Mouse (Mus musculus) ES-E14 (cell line): ENCODE results near the gene Pms2. TPM values are rescaled to one million over a fixed set of nuclear protein-coding genes. Genes with fewer than 3 reads are reported as not detected.

Experiments
- DNase-seq: peaks from one replicate; pipeline ENCODE4 v3.0.0-alpha.2; 2013; ENCODE audit warnings: low read depth, low spot score
- H3K27ac ChIP-seq: 2 replicates; pipeline ENCODE4 v1.5.1; 2012; ENCODE audit warnings: low read depth, mild to moderate bottlenecking, low read length, moderate library complexity, mixed read lengths; ENCODE audit not compliant: poor library complexity, insufficient read depth, severe bottlenecking
- H3K36me3 ChIP-seq: 2 replicates; pipeline ENCODE4 v1.6.1; 2012; ENCODE audit warnings: mild to moderate bottlenecking, low read length, moderate library complexity, mixed read lengths; ENCODE audit not compliant: control insufficient read depth, poor library complexity, insufficient read depth, severe bottlenecking
- H3K4me1 ChIP-seq, 2 experiments: fragments of 150-350 bp in 1 of 2; sonication (generic) in 1 of 2; 2 replicates each; pipeline ENCODE4 v1.6.1; 2012; ENCODE audit warnings: low read length in 2 of 2, mild to moderate bottlenecking in 1 of 2, mixed read lengths in 1 of 2; ENCODE audit not compliant: control insufficient read depth in 2 of 2, insufficient read depth in 2 of 2, poor library complexity in 1 of 2
- H3K4me3 ChIP-seq, 2 experiments: fragments of 150-350 bp in 1 of 2; sonication (generic) in 1 of 2; 2 replicates each; pipeline ENCODE4 v1.5.1; 2012; ENCODE audit warnings: low read length in 2 of 2, low read depth in 1 of 2, mild to moderate bottlenecking in 1 of 2, mixed read lengths in 1 of 2; ENCODE audit not compliant: insufficient read depth in 1 of 2, poor library complexity in 1 of 2, severe bottlenecking in 1 of 2
- H3K9ac ChIP-seq: 2 replicates; pipeline ENCODE4 v1.6.1; 2012; ENCODE audit warnings: low read depth, mild to moderate bottlenecking, low read length, mixed read lengths; ENCODE audit not compliant: poor library complexity, insufficient read depth, severe bottlenecking
- H3K9me3 ChIP-seq: fragments of 150-350 bp; sonication (generic); 2 replicates; pipeline ENCODE4 v1.6.1; 2012; ENCODE audit warnings: low read depth, mild to moderate bottlenecking, low read length; ENCODE audit not compliant: control insufficient read depth, insufficient read depth
- CHD2 ChIP-seq: IDR thresholded peaks from 2 replicates; pipeline ENCODE4 v1.6.1; 2014; ENCODE audit warnings: mild to moderate bottlenecking, low read depth, low read length, inconsistent platforms
- HCFC1 ChIP-seq: IDR thresholded peaks from 2 replicates; pipeline ENCODE4 v1.6.1; 2012; ENCODE audit warnings: low read length, inconsistent platforms, borderline replicate concordance; ENCODE audit not compliant: insufficient read depth
- MAFK ChIP-seq: IDR thresholded peaks from 2 replicates; pipeline ENCODE4 v1.6.1; 2014; ENCODE audit warnings: mild to moderate bottlenecking, low read depth, low read length, inconsistent platforms; ENCODE audit not compliant: insufficient read depth
- ZC3H11A ChIP-seq: IDR thresholded peaks from 2 replicates; pipeline ENCODE4 v1.6.1; 2012; ENCODE audit warnings: low read depth, mild to moderate bottlenecking, inconsistent platforms, low read length, borderline replicate concordance
- ZNF384 ChIP-seq: IDR thresholded peaks from 2 replicates; pipeline ENCODE4 v1.6.1; 2012; ENCODE audit warnings: low read depth, low read length, inconsistent platforms
- in situ Hi-C, 2 experiments: fragments of 600-800 bp; cut with MboI; formaldehyde crosslinking; loops; one replicate each; pipeline ENCODE4 v1.15.1; 2025; ENCODE audit warnings: low sequenced_read_pairs in 2 of 2, inconsistent platforms in 1 of 2; ENCODE audit not compliant: unreplicated experiment in 2 of 2
- total RNA-seq: library from RNA; depleted of rRNA; stranded (reverse); fragments of 300-350 nt; gene quantifications from 2 replicates; pipeline ENCODE4 v1.2.3, GENCODE M21; 2012

The Pms2 gene
- total RNA-seq, 1 experiment: 23.9 TPM

DNA sequence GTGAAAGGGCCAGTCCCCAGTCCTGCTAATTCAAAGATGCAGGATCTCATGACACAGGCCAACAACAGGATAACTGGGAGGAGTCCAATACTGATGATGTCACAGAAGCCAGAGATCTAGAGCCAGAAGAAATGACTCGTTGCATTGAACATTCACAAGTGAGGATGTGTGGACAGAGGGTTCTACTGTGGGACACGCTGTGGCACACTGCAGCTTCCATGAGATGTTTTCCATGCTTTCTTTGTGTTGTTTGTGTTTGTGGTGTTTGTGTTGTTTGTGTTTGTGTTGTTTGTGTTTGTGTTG, 65.8 kb downstream of the Pms2 start:
- Histone ChIP-seq H3K4me3 (no peak overlapping the region), H3K9ac (no peak overlapping the region), H3K27ac (no peak overlapping the region), H3K36me3 (no peaks in the 10 kb centered on the region), H3K9me3 (no peaks in the 10 kb centered on the region), H3K4me1 (peaks cover 0 to 2% of the 10 kb centered on the region in 2 experiments; a peak in 1 of 4 replicates)
- in situ Hi-C loops: no loop called here
- TF ChIP-seq HCFC1 (no peak), MAFK (no peak), CHD2 (no peak), ZC3H11A (no peak), ZNF384 (no peak)
- no peak for DNase-seq

DNA sequence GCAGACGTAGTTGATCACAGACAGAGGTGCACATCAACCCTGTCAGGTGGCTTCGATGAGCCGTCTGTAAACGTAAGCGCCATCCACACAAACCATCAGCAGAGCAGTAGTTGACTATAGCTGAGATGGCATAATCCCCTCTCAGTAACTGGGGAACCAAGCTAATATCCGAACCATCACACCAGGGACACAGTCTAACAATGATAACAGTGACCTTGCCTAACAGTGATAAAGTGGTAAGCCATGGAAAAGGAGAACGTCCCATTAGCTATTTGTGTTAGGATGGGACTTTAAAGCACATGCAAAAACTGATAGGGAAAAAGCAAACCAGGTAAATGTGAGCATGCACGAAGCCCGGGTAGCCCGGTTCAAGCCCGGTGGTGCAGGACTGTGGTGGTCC, 66.5 kb downstream of the Pms2 start:
- DNase-seq: no peak
- TF ChIP-seq ZC3H11A (no peak), HCFC1 (no peak), ZNF384 (no peak), CHD2 (no peak), MAFK (no peak)
- Histone ChIP-seq H3K27ac (no peak overlapping the region), H3K4me3 (no peak overlapping the region), H3K9me3 (no peaks in the 10 kb centered on the region), H3K36me3 (no peaks in the 10 kb centered on the region), H3K9ac (no peak overlapping the region), H3K4me1 (peaks cover 0 to 6% of the 10 kb centered on the region in 2 experiments; a peak in 1 of 4 replicates)
- in situ Hi-C loops: no loop called here

DNA sequence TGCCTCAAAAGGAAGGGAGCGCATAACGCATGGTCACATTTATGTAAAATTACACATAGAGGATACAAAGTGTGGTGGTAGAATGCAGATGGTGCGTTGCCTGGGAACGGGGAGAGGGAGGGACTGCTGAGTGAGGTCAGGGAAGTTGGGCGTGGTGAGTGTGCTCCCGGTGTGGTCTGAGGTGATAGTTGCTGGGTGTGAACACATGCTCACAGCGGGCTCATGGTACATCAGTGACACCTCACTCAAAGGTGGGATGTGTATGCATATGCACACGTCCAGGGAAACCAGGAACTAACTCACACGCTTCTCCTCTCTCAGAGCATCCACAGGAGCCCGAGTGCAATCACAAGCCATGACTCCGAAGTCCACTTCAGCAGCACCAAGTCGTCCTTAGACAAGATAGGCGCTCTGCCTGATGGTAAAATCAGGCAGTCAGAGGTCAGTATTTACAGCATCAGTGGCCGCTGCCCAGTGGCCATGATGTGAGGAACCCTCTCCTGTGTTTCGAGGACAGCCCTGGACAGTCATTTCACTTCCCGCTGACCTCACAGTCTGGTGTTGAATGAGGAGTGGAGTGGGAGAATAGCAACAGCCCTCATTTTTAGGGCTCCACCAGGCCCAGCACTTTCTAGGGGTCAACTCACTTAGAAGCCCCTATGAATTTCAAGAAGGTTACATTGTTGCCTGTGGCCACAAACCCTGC, 67.1 kb downstream of the Pms2 start:
- in situ Hi-C loops: no loop called here
- Histone ChIP-seq H3K9ac (no peak overlapping the region), H3K27ac (no peak overlapping the region), H3K9me3 (no peaks in the 10 kb centered on the region), H3K4me3 (no peak overlapping the region), H3K4me1 (peaks cover 0 to 6% of the 10 kb centered on the region in 2 experiments; a peak in 1 of 4 replicates), H3K36me3 (no peaks in the 10 kb centered on the region)
- TF ChIP-seq CHD2 (no peak), ZC3H11A (no peak), MAFK (no peak), ZNF384 (no peak), HCFC1 (no peak)
- DNase-seq: no peak

DNA sequence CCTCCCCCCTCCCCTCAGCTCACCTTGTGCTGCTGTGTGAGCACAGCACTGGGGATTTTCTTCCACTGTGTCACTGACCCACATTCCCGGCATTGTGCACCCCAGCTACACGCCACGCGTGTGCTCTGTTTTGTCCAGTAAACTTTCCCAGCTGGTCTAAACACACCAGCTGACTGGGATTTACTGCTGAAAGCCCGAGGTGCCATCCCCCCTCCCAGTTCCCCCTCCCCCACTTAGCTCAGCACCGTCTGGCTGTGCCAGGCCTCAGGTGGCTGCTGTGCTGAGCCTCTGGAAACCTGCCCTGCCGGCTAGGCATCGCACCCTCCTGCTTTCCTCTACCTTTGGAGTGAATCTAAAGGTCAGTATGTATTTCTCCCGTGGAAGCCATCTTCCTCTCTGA, 71.1 kb downstream of the Pms2 start:
- peaks cover 1% of the 10 kb centered on the region; the same call in 1 of the 2 replicates for H3K36me3 ChIP-seq
- no peak overlapping the region for H3K27ac ChIP-seq
- no peaks in the 10 kb centered on the region for H3K9me3 ChIP-seq
- no peak for DNase-seq
- no peak overlapping the region for H3K4me3 ChIP-seq
- TF ChIP-seq CHD2 (no peak), ZNF384 (no peak), HCFC1 (no peak), MAFK (no peak), ZC3H11A (no peak)
- peaks cover 0 to 6% of the 10 kb centered on the region in 2 experiments; a peak in 1 of 4 replicates for H3K4me1 ChIP-seq
- in situ Hi-C loops: no loop called here
- H3K9ac ChIP-seq: no peak overlapping the region
